Mouse (Mus musculus): ENCODE measurements around the gene Nr1i2. TPM values are rescaled to one million over a fixed set of nuclear protein-coding genes. Genes with fewer than 3 reads are reported as not detected.

The Nr1i2 gene
- polyA plus RNA-seq, 1 experiment from 2014 or later, result 0.19 TPM

DNA sequence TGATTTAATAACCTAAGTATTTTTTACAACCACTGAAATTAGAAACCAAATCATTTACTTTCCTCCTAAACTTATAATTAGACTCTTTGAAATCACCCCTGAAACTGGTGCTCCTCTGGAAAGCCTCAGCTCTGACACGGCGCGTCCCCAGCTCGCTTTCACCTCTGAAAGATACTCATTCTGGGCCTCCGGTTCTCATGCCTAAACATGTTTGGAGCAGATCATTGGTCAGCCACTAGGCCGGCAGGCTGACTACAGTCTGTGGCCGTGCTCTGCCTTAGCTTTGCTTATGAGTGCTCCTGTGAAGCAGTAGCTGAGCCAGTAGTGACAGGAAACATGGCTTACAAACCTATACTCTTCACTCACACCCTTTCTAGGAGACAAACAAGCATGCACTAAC, 89.4 kb downstream of the Nr1i2 start:
- Histone ChIP-seq H3K9ac (ENCODE audit: low read depth, low read length) (no peak overlapping the region), H3K4me2 (replicated peaks; ENCODE audit: low read depth, low read length) (no peak overlapping the region), H3K27me3 (ENCODE audit: control insufficient read depth, insufficient read depth, low read length) (no peaks in the 10 kb centered on the region), H3K4me3 (ENCODE audit: low read length) (no peak overlapping the region), H3K27ac (ENCODE audit: low read depth, low read length) (no peak overlapping the region), H3K4me1 (ENCODE audit: control insufficient read depth, insufficient read depth, low read length) (no peaks in the 10 kb centered on the region), H3K9me3 (ENCODE audit: control insufficient read depth, low read length) (no peaks in the 10 kb centered on the region), H3K36me3 (ENCODE audit: control insufficient read depth, insufficient read depth, low read length) (peaks cover 26% of the 10 kb centered on the region)
- 96% methylated on average over 7 of the region's 7 CpGs for WGBS
- no peak for ATAC-seq (ENCODE audit: low FRiP score, low TSS enrichment)

Other genes starting within 250 kb of the Nr1i2 start
- gene Gsk3b, start 205.8 kb downstream of the Nr1i2 start, polyA plus RNA-seq (2014; fragmentation: Nextera tagmentation; extraction: Ambion mirVana), result 82.6 and 86.2 TPM in 2 replicates
- gene Maats1, start 47.3 kb upstream of the Nr1i2 start, polyA plus RNA-seq (2014; fragmentation: Nextera tagmentation; extraction: Ambion mirVana), result 0.11 TPM in 1 of 2 replicates, not detected in the other
- gene Cox17, start 52.2 kb upstream of the Nr1i2 start, polyA plus RNA-seq (2014; fragmentation: Nextera tagmentation; extraction: Ambion mirVana), result 148 and 203 TPM in 2 replicates
- not detected in 2 replicates for gene Gm21987, start 52.2 kb upstream of the Nr1i2 start, polyA plus RNA-seq (2014; fragmentation: Nextera tagmentation; extraction: Ambion mirVana)
- gene Popdc2, start 67.4 kb upstream of the Nr1i2 start, polyA plus RNA-seq (2014; fragmentation: Nextera tagmentation; extraction: Ambion mirVana), result 0.11 and 0.35 TPM in 2 replicates
- gene Pla1a, start 138.3 kb upstream of the Nr1i2 start, polyA plus RNA-seq (2014; fragmentation: Nextera tagmentation; extraction: Ambion mirVana), result 0.39 and 0.79 TPM in 2 replicates
- 82.6 and 98.3 TPM in 2 replicates for gene Adprh, start 157.9 kb upstream of the Nr1i2 start, polyA plus RNA-seq (2014; fragmentation: Nextera tagmentation; extraction: Ambion mirVana)
- 0.34 and 0.51 TPM in 2 replicates for gene Cd80, start 160.7 kb upstream of the Nr1i2 start, polyA plus RNA-seq (2014; fragmentation: Nextera tagmentation; extraction: Ambion mirVana)
- gene Timmdc1, start 227.8 kb upstream of the Nr1i2 start, polyA plus RNA-seq (2014; fragmentation: Nextera tagmentation; extraction: Ambion mirVana), result 29.1 and 31.8 TPM in 2 replicates